Mouse (Mus musculus) kidney, adult 2 months (tissue): ENCODE measurements at regions not wholly inside any gene's neighbourhood (a gene's known extent, or its start where the extent isn't known, plus 50 kb on each side); places are given as distances from the start of the nearest gene placed in this dataset.

Source experiments
- CTCF ChIP-seq: fragments of 200-500 bp; conservative IDR thresholded peaks from 2 replicates; pipeline ENCODE4 v1.5.1; 2011; ENCODE audit warnings: low read depth, mild to moderate bottlenecking, control low read depth, low read length, moderate library complexity, mixed read lengths; ENCODE audit not compliant: insufficient read depth, insufficient read length
- POLR2A ChIP-seq: fragments of 200-500 bp; IDR thresholded peaks from one replicate; pipeline ENCODE4 v1.6.1; 2011; ENCODE audit warnings: low read depth, low read length, control low read depth

- no peak for TF ChIP-seq CTCF
- TF ChIP-seq POLR2A, result no peak
Observed at GRCm38 (mm10) chr10:92400587-92401090, 321.6 kb downstream of the Nedd1 start.
